Mouse (Mus musculus) hindbrain, embryonic 16.5 days (tissue): ENCODE measurements around the gene Pdzd9. TPM values are rescaled to one million over a fixed set of nuclear protein-coding genes. Genes with fewer than 3 reads are reported as not detected.

Experiments used
- ATAC-seq: fragments of 200-750 bp; cut with Nextera tagmentation; 2 replicates; pipeline ENCODE4 v1.8.0; 2017; ENCODE audit warnings: moderate TSS enrichment, moderate library complexity
- H3K27ac ChIP-seq: fragments of 300-500 bp; sonication (generic); 2 replicates; pipeline ENCODE4 v1.5.1; 2014; ENCODE audit warnings: low read depth, mild to moderate bottlenecking, control low read depth, low read length, moderate library complexity
- H3K27me3 ChIP-seq: fragments of 300-500 bp; sonication (generic); replicated peaks from 2 replicates; pipeline ENCODE4 v1.6.1; 2014; ENCODE audit warnings: low read length; ENCODE audit not compliant: control insufficient read depth, insufficient read depth
- H3K36me3 ChIP-seq: fragments of 300-500 bp; sonication (generic); 2 replicates; pipeline ENCODE4 v1.6.1; 2014; ENCODE audit warnings: mild to moderate bottlenecking, low read length, moderate library complexity, mixed read lengths; ENCODE audit not compliant: control insufficient read depth, insufficient read depth
- H3K4me1 ChIP-seq: fragments of 300-500 bp; sonication (generic); 2 replicates; pipeline ENCODE4 v1.6.1; 2014; ENCODE audit warnings: low read depth, low read length; ENCODE audit not compliant: control insufficient read depth, insufficient read depth
- H3K4me2 ChIP-seq: fragments of 300-500 bp; sonication (generic); 2 replicates; pipeline ENCODE4 v1.6.1; 2014; ENCODE audit warnings: mild to moderate bottlenecking, low read length, control low read depth, moderate library complexity
- H3K4me3 ChIP-seq: fragments of 300-500 bp; sonication (generic); 2 replicates; pipeline ENCODE4 v1.5.1; 2014; ENCODE audit warnings: mild to moderate bottlenecking, low read length, control low read depth, moderate library complexity
- H3K9ac ChIP-seq: fragments of 300-500 bp; sonication (generic); 2 replicates; pipeline ENCODE4 v1.6.1; 2014; ENCODE audit warnings: low read depth, mild to moderate bottlenecking, control low read depth, low read length, moderate library complexity
- H3K9me3 ChIP-seq: fragments of 300-500 bp; sonication (generic); 2 replicates; pipeline ENCODE4 v1.6.1; 2014; ENCODE audit warnings: mild to moderate bottlenecking, low read length, moderate library complexity; ENCODE audit not compliant: control insufficient read depth
- WGBS: fragments of 180-500 bp; shearing (Covaris S2); extraction: QIAGEN DNeasy Blood & Tissue Kit; methylation state at CpG from one replicate; pipeline ENCODE4 v1.1.7; 2014; 5-methylcytosine and 5-hydroxymethylcytosine counted together
- polyA plus RNA-seq: library from polyadenylated mRNA; unstranded; fragments of >200 nt; fragmentation: Nextera tagmentation; extraction: Ambion mirVana; gene quantifications from 2 replicates; pipeline ENCODE4 v1.2.1, GENCODE M21; 2015

The Pdzd9 gene
- polyA plus RNA-seq, 1 experiment from 2014 or later = 0.48 TPM

- 81% methylated on average over 2 of the region's 2 CpGs for WGBS
Observed at GRCm38 (mm10) chr7:120671271-120671670, 1.1 kb upstream of the Pdzd9 start.

GRCm38 (mm10) chr7:120662079-120662478 is 8.1 kb downstream of the Pdzd9 start:
- WGBS = 91% methylated on average over 4 of the region's 4 CpGs
- H3K27me3 ChIP-seq = no peaks in the 10 kb centered on the region
- no peak overlapping the region for H3K27ac ChIP-seq
- no peak overlapping the region for H3K4me2 ChIP-seq
- H3K4me1 ChIP-seq = no peaks in the 10 kb centered on the region
- H3K4me3 ChIP-seq = no peak overlapping the region
- ATAC-seq = no peak
- H3K9ac ChIP-seq = no peak overlapping the region
- H3K36me3 ChIP-seq = peaks cover 10% of the 10 kb centered on the region
- no peaks in the 10 kb centered on the region for H3K9me3 ChIP-seq

More at GRCm38 (mm10) chr7:120671271-120671670, 1.1 kb upstream of the Pdzd9 start:
- H3K4me2 ChIP-seq = no peak overlapping the region
- no peak overlapping the region for H3K4me3 ChIP-seq
- H3K9me3 ChIP-seq = no peaks in the 10 kb centered on the region
- H3K9ac ChIP-seq = no peak overlapping the region
- no peaks in the 10 kb centered on the region for H3K36me3 ChIP-seq
- no peak for ATAC-seq
- H3K27ac ChIP-seq = no peak overlapping the region
- peaks cover 1% of the 10 kb centered on the region for H3K4me1 ChIP-seq
- no peaks in the 10 kb centered on the region for H3K27me3 ChIP-seq

- no peak overlapping the region for H3K27ac ChIP-seq
Observed at GRCm38 (mm10) chr7:120647849-120648248, 22.3 kb downstream of the Pdzd9 start.

GRCm38 (mm10) chr7:120643217-120643616 is 26.9 kb downstream of the Pdzd9 start:
- no peak for ATAC-seq
- Histone ChIP-seq H3K9ac (no peak overlapping the region), H3K4me3 (no peak overlapping the region), H3K27ac (no peak overlapping the region), H3K36me3 (peaks cover 51% of the 10 kb centered on the region), H3K9me3 (no peaks in the 10 kb centered on the region), H3K4me2 (no peak overlapping the region), H3K4me1 (no peaks in the 10 kb centered on the region), H3K27me3 (no peaks in the 10 kb centered on the region)
- WGBS = 69% methylated on average over 4 of the region's 4 CpGs

More at GRCm38 (mm10) chr7:120647849-120648248, 22.3 kb downstream of the Pdzd9 start:
- H3K9ac ChIP-seq = no peak overlapping the region
- no peak overlapping the region for H3K4me2 ChIP-seq
- no peaks in the 10 kb centered on the region for H3K9me3 ChIP-seq
- no peak overlapping the region for H3K4me3 ChIP-seq
- WGBS = 82% methylated on average over 2 of the region's 2 CpGs
- H3K4me1 ChIP-seq = no peaks in the 10 kb centered on the region
- H3K27me3 ChIP-seq = no peaks in the 10 kb centered on the region
- no peak for ATAC-seq
- H3K36me3 ChIP-seq = peaks cover 64% of the 10 kb centered on the region

GRCm38 (mm10) chr7:120635821-120636220 is 34.3 kb downstream of the Pdzd9 start:
- Histone ChIP-seq H3K4me1 (peaks cover 13% of the 10 kb centered on the region), H3K9me3 (no peaks in the 10 kb centered on the region), H3K4me2 (peak overlapping the region; percentile 88), H3K27me3 (no peaks in the 10 kb centered on the region), H3K9ac (peak overlapping the region; percentile 99), H3K36me3 (peaks cover 12% of the 10 kb centered on the region), H3K27ac (no peak overlapping the region), H3K4me3 (peak overlapping the region; percentile 99)
- WGBS = 2% methylated on average over 11 of the region's 11 CpGs
- no peak for ATAC-seq

GRCm38 (mm10) chr7:120635362-120635781 is 34.8 kb downstream of the Pdzd9 start:
- Histone ChIP-seq H3K4me3 (peak overlapping the region; percentile 99), H3K4me1 (peaks cover 13% of the 10 kb centered on the region), H3K27ac (peak overlapping the region; percentile 93), H3K27me3 (no peaks in the 10 kb centered on the region), H3K36me3 (peaks cover 10% of the 10 kb centered on the region), H3K9ac (peak overlapping the region; percentile 99), H3K9me3 (no peaks in the 10 kb centered on the region), H3K4me2 (peak overlapping the region; percentile 88)
- ATAC-seq = peak; percentile 86
- WGBS = under 1% methylated on average over 32 of the region's 32 CpGs

- Histone ChIP-seq H3K4me2 (peak within 1 kb of the TSS; percentile 88), H3K27me3 (no peaks in the 10 kb centered on the region), H3K9ac (peak within 1 kb of the TSS; percentile 99), H3K4me1 (peaks cover 13% of the 10 kb centered on the region), H3K27ac (peak within 1 kb of the TSS; percentile 93), H3K9me3 (no peaks in the 10 kb centered on the region), H3K4me3 (peak within 1 kb of the TSS; percentile 99), H3K36me3 (peaks cover 6% of the 10 kb centered on the region)
- WGBS = under 1% methylated on average over 45 of the region's 45 CpGs
- ATAC-seq = peak; percentile 99
Observed at GRCm38 (mm10) chr7:120634711-120635361, 35.3 kb downstream of the Pdzd9 start, which contains the start of gene Uqcrc2. Gene Uqcrc2, plus strand, starts transcription at chr7:120635176.

- Histone ChIP-seq H3K27me3 (no peaks in the 10 kb centered on the region), H3K9ac (peak overlapping the region; percentile 99), H3K9me3 (no peaks in the 10 kb centered on the region), H3K4me1 (peaks cover 13% of the 10 kb centered on the region), H3K36me3 (peaks cover 5% of the 10 kb centered on the region), H3K4me3 (peak overlapping the region; percentile 99), H3K27ac (peak overlapping the region; percentile 93), H3K4me2 (peak overlapping the region; percentile 59)
- peak; percentile 9; the same call in 1 of the 2 replicates for ATAC-seq
- 7% methylated on average over 9 of the region's 9 CpGs for WGBS
Observed at GRCm38 (mm10) chr7:120634301-120634700, 35.8 kb downstream of the Pdzd9 start.

GRCm38 (mm10) chr7:120632518-120632917 is 37.6 kb downstream of the Pdzd9 start:
- Histone ChIP-seq H3K36me3 (no peaks in the 10 kb centered on the region), H3K4me1 (peaks cover 13% of the 10 kb centered on the region), H3K9me3 (no peaks in the 10 kb centered on the region), H3K27me3 (no peaks in the 10 kb centered on the region), H3K4me2 (no peak overlapping the region), H3K9ac (no peak overlapping the region), H3K27ac (no peak overlapping the region), H3K4me3 (no peak overlapping the region)
- ATAC-seq = no peak
- WGBS = 55% methylated on average over 1 of the region's 1 CpGs
